Mouse (Mus musculus) brain, embryonic 14.5 days (tissue): ENCODE data around the gene Rgl1.

Source experiments
- CTCF ChIP-seq: fragments of 200-500 bp; IDR thresholded peaks from 2 replicates; pipeline ENCODE4 v1.5.1; 2012; ENCODE audit warnings: inconsistent platforms, mild to moderate bottlenecking, moderate library complexity, borderline replicate concordance; ENCODE audit not compliant: insufficient read depth, insufficient read length; ENCODE audit errors: extremely low read depth
- POLR2A ChIP-seq: fragments of 200-500 bp; IDR thresholded peaks from 2 replicates; pipeline ENCODE4 v1.6.1; 2012; ENCODE audit warnings: mild to moderate bottlenecking, inconsistent platforms, borderline replicate concordance; ENCODE audit not compliant: poor library complexity, insufficient read depth, insufficient read length, severe bottlenecking; ENCODE audit errors: extremely low read depth

DNA sequence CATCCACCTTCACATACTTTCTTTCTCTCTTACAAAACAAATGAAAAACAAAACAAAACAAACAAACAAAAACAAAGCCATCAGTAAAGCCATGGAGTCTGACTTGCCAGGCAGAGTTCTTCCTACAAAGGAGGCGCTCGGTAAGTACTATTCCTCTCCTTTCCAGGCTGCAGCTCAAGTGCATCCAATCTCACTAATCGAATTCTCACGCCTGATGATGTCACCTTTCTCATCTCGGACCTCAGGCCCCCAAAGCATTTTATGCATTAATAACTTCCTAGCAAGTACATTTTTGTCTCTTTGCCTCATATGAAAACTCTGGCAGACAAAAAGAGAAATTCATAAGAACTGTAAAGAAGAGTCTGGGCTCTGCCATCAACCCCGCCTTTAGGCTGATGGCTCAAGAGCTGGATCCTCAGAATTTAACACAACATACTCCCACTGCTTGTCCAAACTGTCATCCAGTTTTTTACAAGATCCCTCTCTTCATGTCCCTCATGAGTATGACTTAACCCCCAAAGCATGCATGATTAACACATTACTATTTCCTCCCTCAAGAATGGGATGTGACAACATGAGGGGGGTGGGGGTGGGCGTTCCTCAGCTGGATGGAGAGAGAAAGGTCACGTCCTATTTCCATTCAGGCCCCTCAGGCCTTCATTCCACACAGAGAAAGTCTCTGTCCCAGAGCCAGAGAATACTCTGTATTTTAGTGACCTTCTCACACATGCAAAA lies 96.5 kb downstream of the Rgl1 start:
- TF ChIP-seq POLR2A, result no peak
- TF ChIP-seq CTCF, result no peak
